Mouse (Mus musculus) mesoderm, embryonic 11.5 days (tissue): ENCODE measurements around the gene Klra5.
"Not testable (repeated sequence)": the region's sequence is repeated elsewhere in the genome, so short reads cannot be mapped to it uniquely, and the experiment has no call there.

ENCODE experiments used
- DNase-seq: peaks from one replicate; pipeline ENCODE4 v3.0.0-alpha.2; 2012; ENCODE audit warnings: low read depth, low spot score

The Klra5 gene

GRCm38 (mm10) chr6:129917476-129917946, at the start of gene Klra5:
Gene Klra5, minus strand, starts transcription at chr6:129917650.
- not testable (repeated sequence) for DNase-seq

GRCm38 (mm10) chr6:129916996-129917395, 454 bp downstream of the Klra5 start:
- no peak for DNase-seq

GRCm38 (mm10) chr6:129882525-129882924, 34.9 kb downstream of the Klra5 start:
- no peak for DNase-seq

GRCm38 (mm10) chr6:129876549-129876948, 40.9 kb downstream of the Klra5 start, which contains the start of gene Klra17:
Gene Klra17, minus strand, starts transcription at chr6:129876672.
- no peak for DNase-seq

GRCm38 (mm10) chr6:129862349-129862748, 55.1 kb downstream of the Klra5 start, which contains the start of gene Gm17631:
Gene Gm17631, plus strand, starts transcription at chr6:129862649.
- not testable (repeated sequence) for DNase-seq
